21 mouse cellular contexts compared by ENCODE assay signal in genomic region chr12:111032839-111033238, GRCm38 (mm10). TPM values are rescaled to one million over a fixed set of nuclear protein-coding genes. Genes with fewer than 3 reads are reported as not detected.
DNase-seq lines count a peak whose midpoint lies in the region; ATAC-seq lines count a peak whose summit lies in the region.
"Had no signal": no experiment of that assay in that cellular context is flagged by ENCODE, and none has a peak within 500 bp of the region (broad histone marks: within the 10 kb centered on the region; RNA-seq: fewer than 3 reads in every experiment).

No protein-coding gene starts in this region.

- H3K4me2 ChIP-seq in liver, embryonic 13.5 days: no peak overlapping the region
- H3K4me2 ChIP-seq in liver, embryonic 11.5 days: no peak overlapping the region
- no peak overlapping the region for H3K4me2 ChIP-seq in midbrain, embryonic 11.5 days
- H3K4me2 ChIP-seq: embryonic facial prominence, embryonic 12.5 days; forebrain, embryonic 12.5 days had no signal

- no peaks in the 10 kb centered on the region for H3K27me3 ChIP-seq in liver, embryonic 13.5 days
- no peaks in the 10 kb centered on the region for H3K27me3 ChIP-seq in liver, embryonic 11.5 days (replicated peaks; ENCODE audit: control insufficient read depth, insufficient read depth, low read length)
- H3K27me3 ChIP-seq in midbrain, embryonic 11.5 days (ENCODE audit: control insufficient read depth, insufficient read depth, low read length): no peaks in the 10 kb centered on the region
- no peaks in the 10 kb centered on the region for H3K27me3 ChIP-seq in midbrain, embryonic 10.5 days (ENCODE audit: low read depth, poor library complexity, severe bottlenecking)
- H3K27me3 ChIP-seq: embryonic facial prominence, embryonic 12.5 days; Patski had no signal

- no peak for DNase-seq in liver, embryonic 13.5 days
- DNase-seq in liver, embryonic 11.5 days (ENCODE audit: low spot score): no peak
- DNase-seq in midbrain, embryonic 11.5 days (ENCODE audit: low spot score, missing footprints): peak; percentile 33
- DNase-seq in midbrain, embryonic 10.5 days (ENCODE audit: low spot score): no peak
- DNase-seq in embryo, embryonic 11 days: no peak
- DNase-seq: adrenal gland, postnatal 10 days; adrenal gland, postnatal 25 days; cerebellum, adult 11 months; cerebellum, adult 18-20 months; cerebellum, adult 8-10 months; cerebellum, adult 9-11 months; cerebellum, postnatal 14 days; cerebellum, postnatal 36 days had no signal

- H3K4me1 ChIP-seq in liver, embryonic 13.5 days (replicated peaks): peaks cover 93% of the 10 kb centered on the region
- peaks cover 48% of the 10 kb centered on the region for H3K4me1 ChIP-seq in liver, embryonic 11.5 days (replicated peaks; ENCODE audit: control insufficient read depth, insufficient read depth, low read length)
- peaks cover 4% of the 10 kb centered on the region for H3K4me1 ChIP-seq in midbrain, embryonic 11.5 days (ENCODE audit: control insufficient read depth, insufficient read depth, low read length)
- H3K4me1 ChIP-seq in midbrain, embryonic 10.5 days: peaks cover 19% of the 10 kb centered on the region

- 45% methylated on average over 5 of the region's 5 CpGs for WGBS in liver, embryonic 13.5 days (ENCODE audit: insufficient replicate concordance)
- 66% methylated on average over 5 of the region's 5 CpGs for WGBS in liver, embryonic 11.5 days
- WGBS in midbrain, embryonic 11.5 days: 82% methylated on average over 5 of the region's 5 CpGs
- WGBS in midbrain, embryonic 10.5 days: 86% methylated on average over 5 of the region's 5 CpGs

- H3K9me3 ChIP-seq in liver, embryonic 13.5 days (replicated peaks): no peaks in the 10 kb centered on the region
- no peaks in the 10 kb centered on the region for H3K9me3 ChIP-seq in liver, embryonic 11.5 days (ENCODE audit: control insufficient read depth, low read length)
- H3K9me3 ChIP-seq in midbrain, embryonic 11.5 days (ENCODE audit: control insufficient read depth, low read length): no peaks in the 10 kb centered on the region
- no peaks in the 10 kb centered on the region for H3K9me3 ChIP-seq in midbrain, embryonic 10.5 days (replicated peaks)
- H3K9me3 ChIP-seq: embryonic facial prominence, embryonic 10.5 days; embryonic facial prominence, embryonic 12.5 days; forebrain, embryonic 12.5 days had no signal

- no peak for ATAC-seq in liver, embryonic 13.5 days (ENCODE audit: low read depth)
- no peak for ATAC-seq in liver, embryonic 11.5 days (replicated peaks; ENCODE audit: low FRiP score)
- ATAC-seq in midbrain, embryonic 11.5 days (ENCODE audit: low FRiP score): no peak
- ATAC-seq in megakaryocyte-erythroid progenitor cell, adult 5-6 weeks (replicated peaks; ENCODE audit: low FRiP score, low TSS enrichment, poor library complexity, severe bottlenecking): 0 out of 2 replicates have a peak, but pooled peaks have one; percentile 24
- ATAC-seq: activated CD4-positive, CD25-positive, alpha-beta regulatory T cell, adult 4 months; forebrain, embryonic 14.5 days; forebrain, embryonic 16.5 days; Patski had no signal

- no peak overlapping the region for H3K9ac ChIP-seq in liver, embryonic 13.5 days
- H3K9ac ChIP-seq in liver, embryonic 11.5 days (ENCODE audit: low read depth, low read length): no peak overlapping the region
- no peak overlapping the region for H3K9ac ChIP-seq in midbrain, embryonic 11.5 days (ENCODE audit: low read length)
- H3K9ac ChIP-seq: embryonic facial prominence, embryonic 12.5 days; forebrain, embryonic 12.5 days had no signal

- H3K27ac ChIP-seq in liver, embryonic 13.5 days: peak overlapping the region; percentile 25; the same call in 1 of the 2 replicates
- H3K27ac ChIP-seq in liver, embryonic 11.5 days (ENCODE audit: low read depth, low read length): no peak overlapping the region
- no peak overlapping the region for H3K27ac ChIP-seq in midbrain, embryonic 11.5 days (ENCODE audit: low read depth, low read length)
- H3K27ac ChIP-seq in midbrain, embryonic 10.5 days (replicated peaks): no peak overlapping the region
- H3K27ac ChIP-seq: embryonic facial prominence, embryonic 10.5 days; embryonic facial prominence, embryonic 12.5 days; forebrain, embryonic 12.5 days had no signal

- H3K36me3 ChIP-seq in liver, embryonic 13.5 days: no peaks in the 10 kb centered on the region; the same call in 1 of the 2 replicates
- no peaks in the 10 kb centered on the region for H3K36me3 ChIP-seq in liver, embryonic 11.5 days (ENCODE audit: control insufficient read depth, insufficient read depth, low read length)
- no peaks in the 10 kb centered on the region for H3K36me3 ChIP-seq in midbrain, embryonic 11.5 days (ENCODE audit: control insufficient read depth, insufficient read depth, low read length)
- no peaks in the 10 kb centered on the region for H3K36me3 ChIP-seq in midbrain, embryonic 10.5 days
- H3K36me3 ChIP-seq: embryonic facial prominence, embryonic 10.5 days; embryonic facial prominence, embryonic 12.5 days; forebrain, embryonic 12.5 days had no signal

- no peak overlapping the region for H3K4me3 ChIP-seq in liver, embryonic 13.5 days (replicated peaks)
- no peak overlapping the region for H3K4me3 ChIP-seq in liver, embryonic 11.5 days (ENCODE audit: low read depth, low read length)
- no peak overlapping the region for H3K4me3 ChIP-seq in midbrain, embryonic 11.5 days (ENCODE audit: low read depth, low read length)
- H3K4me3 ChIP-seq in midbrain, embryonic 10.5 days: no peak overlapping the region
- H3K4me3 ChIP-seq: embryonic facial prominence, embryonic 10.5 days; embryonic facial prominence, embryonic 12.5 days; forebrain, embryonic 12.5 days had no signal

RNA-seq across cellular contexts. Expression of gene Rcor1, which starts 6.3 kb away (rescaled TPM):
- polyA plus RNA-seq in liver, embryonic 13.5 days (2015; fragmentation: Nextera tagmentation; extraction: Ambion mirVana): 5.8 and 6.1 TPM in 2 replicates
- polyA plus RNA-seq in liver, embryonic 11.5 days (2014; fragmentation: Nextera tagmentation; extraction: Ambion mirVana): 17.4 and 18.2 TPM in 2 replicates
- 10.4 and 12.1 TPM in 2 replicates for polyA plus RNA-seq in midbrain, embryonic 11.5 days (2014; fragmentation: Nextera tagmentation; extraction: Ambion mirVana)
- 5.9 and 6.0 TPM in 2 replicates for polyA plus RNA-seq in midbrain, embryonic 10.5 days (2016; fragmentation: Nextera tagmentation; extraction: Ambion mirVana)
- 56.7 and 73.4 TPM in 2 replicates for total RNA-seq in megakaryocyte-erythroid progenitor cell, adult 5-6 weeks (2014; fragmentation: Nextera tagmentation)
- 44.1 and 55.3 TPM in 2 replicates for total RNA-seq in megakaryocyte-erythroid progenitor cell, adult 5-6 weeks (2017)

RNA-seq across cellular contexts. Expression of gene Ankrd9, which starts 54.0 kb away (rescaled TPM):
- polyA plus RNA-seq in liver, embryonic 13.5 days (2015; fragmentation: Nextera tagmentation; extraction: Ambion mirVana): 54.2 and 57.6 TPM in 2 replicates
- polyA plus RNA-seq in liver, embryonic 11.5 days (2014; fragmentation: Nextera tagmentation; extraction: Ambion mirVana): 32.9 and 33.3 TPM in 2 replicates
- 9.9 and 11.8 TPM in 2 replicates for polyA plus RNA-seq in midbrain, embryonic 11.5 days (2014; fragmentation: Nextera tagmentation; extraction: Ambion mirVana)
- 16.5 and 19.4 TPM in 2 replicates for polyA plus RNA-seq in midbrain, embryonic 10.5 days (2016; fragmentation: Nextera tagmentation; extraction: Ambion mirVana)
- 3.6 and 5.7 TPM in 2 replicates for total RNA-seq in megakaryocyte-erythroid progenitor cell, adult 5-6 weeks (2014; fragmentation: Nextera tagmentation)
- 2.2 and 3.6 TPM in 2 replicates for total RNA-seq in megakaryocyte-erythroid progenitor cell, adult 5-6 weeks (2017)
